Mouse (Mus musculus) heart, postnatal 0 days (tissue): ENCODE data around the gene Eda2r. TPM values are rescaled to one million over a fixed set of nuclear protein-coding genes. Genes with fewer than 3 reads are reported as not detected.

ENCODE experiments used
- ATAC-seq: fragments of 200-750 bp; cut with Nextera tagmentation; 2 replicates; pipeline ENCODE4 v1.8.0; 2017; ENCODE audit warnings: low read depth, moderate number of reproducible peaks, moderate library complexity; ENCODE audit not compliant: insufficient read depth
- DNase-seq: peaks from one replicate; pipeline ENCODE4 v3.0.0-alpha.2; 2016; ENCODE audit warnings: low spot score
- H3K27ac ChIP-seq: fragments of 300-500 bp; sonication (generic); 2 replicates; pipeline ENCODE4 v1.5.1; 2014; ENCODE audit warnings: low read depth, mild to moderate bottlenecking
- H3K27me3 ChIP-seq: fragments of 300-500 bp; sonication (generic); 2 replicates; pipeline ENCODE4 v1.6.1; 2014; ENCODE audit warnings: low read length, mixed read lengths; ENCODE audit not compliant: control insufficient read depth, insufficient read depth
- H3K36me3 ChIP-seq: fragments of 300-500 bp; sonication (generic); replicated peaks from 2 replicates; pipeline ENCODE4 v1.6.1; 2014; ENCODE audit warnings: low read length, mixed read lengths; ENCODE audit not compliant: control insufficient read depth, insufficient read depth
- H3K4me1 ChIP-seq: fragments of 300-500 bp; sonication (generic); 2 replicates; pipeline ENCODE4 v1.6.1; 2014; ENCODE audit warnings: antibody characterized with exemption; ENCODE audit not compliant: control insufficient read depth, insufficient read depth
- H3K4me2 ChIP-seq: fragments of 300-500 bp; sonication (generic); 2 replicates; pipeline ENCODE4 v1.6.1; 2014; ENCODE audit warnings: low read depth, mild to moderate bottlenecking, low read length, moderate library complexity
- H3K4me3 ChIP-seq: fragments of 300-500 bp; sonication (generic); 2 replicates; pipeline ENCODE4 v1.5.1; 2014; ENCODE audit warnings: low read depth, low read length
- H3K9ac ChIP-seq: fragments of 300-500 bp; sonication (generic); replicated peaks from 2 replicates; pipeline ENCODE4 v1.6.1; 2014; ENCODE audit warnings: low read depth, low read length, mixed read lengths
- H3K9me3 ChIP-seq: fragments of 300-500 bp; sonication (generic); replicated peaks from 2 replicates; pipeline ENCODE4 v1.6.1; 2016; ENCODE audit warnings: low read length; ENCODE audit not compliant: control insufficient read depth
- CTCF ChIP-seq: IDR thresholded peaks from 2 replicates; pipeline ENCODE4 v1.5.1; 2016; ENCODE audit warnings: antibody characterized with exemption, control low read depth, low read depth
- EP300 ChIP-seq: IDR thresholded peaks from 2 replicates; pipeline ENCODE4 v1.6.1; 2016; ENCODE audit warnings: antibody characterized with exemption, low read depth
- WGBS: fragments of 180-500 bp; shearing (Covaris S2); extraction: QIAGEN DNeasy Blood & Tissue Kit; methylation state at CpG from one replicate; pipeline ENCODE4 v1.1.7; 2014; 5-methylcytosine and 5-hydroxymethylcytosine counted together
- polyA plus RNA-seq: library from polyadenylated mRNA; unstranded; fragments of >200 nt; fragmentation: Nextera tagmentation; extraction: Ambion mirVana; gene quantifications from 2 replicates; pipeline ENCODE4 v1.2.1, GENCODE M21; 2015
- total RNA-seq: library from RNA; depleted of rRNA; stranded (reverse); fragments of >200 nt; gene quantifications from 2 replicates; pipeline ENCODE4 v1.2.3, GENCODE M21; 2014; ENCODE audit warnings: low replicate concordance

Gene Eda2r
- total and polyA plus RNA-seq, 2 experiments from 2014 or later, result 1.7 to 2.0 TPM

DNA sequence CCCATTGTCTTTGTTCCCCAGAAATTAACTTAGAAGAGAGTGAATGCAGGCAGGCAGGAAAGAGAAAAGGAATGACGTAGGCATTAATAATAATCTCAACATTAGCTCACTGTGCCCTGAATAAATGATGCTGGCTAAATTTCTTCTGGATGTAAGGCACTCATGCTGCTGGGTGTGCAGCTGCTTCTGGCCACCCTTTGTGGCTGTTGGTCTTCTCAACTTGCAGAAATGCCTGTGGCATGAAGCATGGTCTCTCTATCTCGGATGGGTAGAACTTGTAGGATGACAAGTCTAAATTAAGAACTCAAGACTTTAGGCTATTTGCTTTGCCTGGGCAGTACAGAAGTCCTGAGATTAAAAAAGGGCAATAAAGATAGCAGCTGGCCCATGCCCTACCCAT is 8.3 kb downstream of the Eda2r start:
- Histone ChIP-seq H3K4me1 (no peaks in the 10 kb centered on the region), H3K9ac (no peak overlapping the region), H3K27ac (no peak overlapping the region), H3K4me2 (no peak overlapping the region), H3K36me3 (no peaks in the 10 kb centered on the region), H3K9me3 (no peaks in the 10 kb centered on the region), H3K27me3 (no peaks in the 10 kb centered on the region), H3K4me3 (no peak overlapping the region)
- no peak for TF ChIP-seq EP300
- 52% methylated on average over 2 of the region's 2 CpGs for WGBS
- ATAC-seq (no peak), DNase-seq (no peak)

DNA sequence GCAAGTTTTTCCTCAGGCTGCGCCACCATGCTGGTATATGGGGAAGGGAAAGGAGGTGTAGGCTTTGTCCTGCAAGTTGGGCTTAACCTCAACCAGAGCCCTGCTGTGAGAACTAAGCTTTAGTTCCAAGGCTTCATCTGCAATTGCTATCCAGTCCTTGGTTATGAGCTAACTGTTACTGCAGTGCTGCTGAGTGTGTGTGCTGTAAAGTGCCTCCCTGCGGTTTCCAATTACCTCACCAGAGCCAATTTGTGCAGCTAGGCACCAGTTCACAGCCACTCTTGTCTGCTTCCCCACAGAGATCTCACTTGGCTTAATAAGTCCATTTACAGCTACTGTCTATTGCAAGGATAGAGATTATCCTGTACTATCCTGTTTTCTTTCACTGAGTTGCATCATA is 16.1 kb downstream of the Eda2r start:
- DNase-seq, result no peak
- Histone ChIP-seq H3K9ac (no peak overlapping the region), H3K4me1 (no peaks in the 10 kb centered on the region), H3K9me3 (no peaks in the 10 kb centered on the region), H3K4me3 (no peak overlapping the region), H3K36me3 (no peaks in the 10 kb centered on the region), H3K4me2 (no peak overlapping the region), H3K27ac (no peak overlapping the region), H3K27me3 (no peaks in the 10 kb centered on the region)
- WGBS, result 48% methylated on average over 2 of the region's 2 CpGs
- no peak for ATAC-seq
- TF ChIP-seq CTCF (no peak), EP300 (no peak)

DNA sequence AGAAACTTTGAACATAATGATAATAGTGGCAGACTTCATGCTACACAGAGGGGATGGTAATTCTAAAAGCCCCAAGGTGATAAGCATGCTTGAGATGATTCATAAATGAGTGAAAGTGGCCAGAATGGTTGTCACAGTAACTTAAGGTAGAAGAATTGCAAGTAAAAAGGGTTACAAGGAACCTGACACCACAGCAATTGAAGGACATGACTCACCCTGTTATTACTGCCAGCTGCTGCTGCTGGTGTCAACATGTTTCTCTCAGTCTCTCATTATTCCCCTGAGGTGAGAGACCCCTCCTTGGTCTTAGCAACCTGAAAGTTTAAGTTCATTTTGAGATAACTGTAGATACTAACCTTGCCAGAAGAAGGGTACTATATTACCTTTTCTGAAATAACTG is 49.1 kb downstream of the Eda2r start:
- no peak overlapping the region for H3K9ac ChIP-seq
- no peak overlapping the region for H3K4me2 ChIP-seq

More for the DNA sequence above, 49.1 kb downstream of the Eda2r start:
- H3K4me3 ChIP-seq, result no peak overlapping the region
- no peaks in the 10 kb centered on the region for H3K4me1 ChIP-seq
- H3K9me3 ChIP-seq, result no peaks in the 10 kb centered on the region
- no peak overlapping the region for H3K27ac ChIP-seq
- DNase-seq (no peak), ATAC-seq (no peak)
- no peaks in the 10 kb centered on the region for H3K36me3 ChIP-seq
- TF ChIP-seq CTCF, result no peak
- no peak for TF ChIP-seq EP300
- no peaks in the 10 kb centered on the region for H3K27me3 ChIP-seq
